Mouse (Mus musculus): Measurements from ENCODE around the gene Rhou. TPM values are rescaled to one million over a fixed set of nuclear protein-coding genes. Genes with fewer than 3 reads are reported as not detected.
"Not testable (repeated sequence)": the region's sequence is repeated elsewhere in the genome, so short reads cannot be mapped to it uniquely, and the experiment has no call there.

Rhou gene
- 10 to 100 TPM; 15.2 to 44.8 TPM for total RNA-seq (2021)
- long read RNA-seq, experiment 1, transcript Rhou-201 (3 exons, 3,371 nt) = major isoform, 53 of 64 reads
- long read RNA-seq, experiment 1, partial matches to known transcripts = 11 of 64 reads
- long read RNA-seq, experiment 1, other reads (novel, unspliced or antisense) = 0 of 64 reads
- long read RNA-seq, experiment 2, transcript Rhou-201 (3 exons, 3,371 nt) = major isoform, 40 of 45 reads
- long read RNA-seq, experiment 2, partial matches to known transcripts = 5 of 45 reads
- long read RNA-seq, experiment 2, other reads (novel, unspliced or antisense) = 0 of 45 reads

DNA sequence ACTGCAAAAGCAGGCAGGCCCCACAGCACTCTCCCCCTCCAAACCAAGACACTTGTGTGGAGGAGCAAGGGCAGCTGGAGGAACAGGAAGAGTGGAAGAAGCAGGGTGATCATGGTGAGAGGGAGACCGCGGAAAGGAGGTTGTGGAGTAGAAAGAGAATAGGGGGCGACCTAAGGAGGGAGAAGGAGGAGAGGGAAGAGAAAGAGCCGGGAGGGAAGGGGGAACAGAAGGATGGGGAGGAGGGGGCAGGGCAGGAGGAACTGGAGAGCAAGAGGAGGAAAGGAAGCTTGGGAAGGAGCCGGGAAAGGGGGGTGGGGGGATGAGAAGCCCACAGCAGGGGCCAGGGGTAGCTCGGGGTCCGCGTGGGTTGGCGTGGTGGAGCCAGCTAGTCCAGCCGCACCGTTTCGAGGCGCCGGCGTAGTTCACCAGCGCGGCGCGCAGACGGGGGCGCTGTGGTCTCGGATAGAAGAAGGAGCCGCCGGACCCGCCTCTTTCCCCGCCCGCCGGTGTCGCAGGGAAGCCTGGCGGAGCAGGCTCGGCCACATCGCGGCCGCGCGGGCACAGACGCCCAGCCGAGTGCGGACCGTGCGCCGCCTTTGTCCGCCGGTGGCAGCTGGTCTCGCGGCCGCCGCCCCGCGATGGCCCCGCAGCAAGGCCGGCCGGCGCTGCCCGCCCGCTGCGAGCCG is at the start of gene Rhou:
Gene Rhou, plus strand, starts transcription at position 622 of the 686 bp plus-strand sequence.
- peak; percentile 96 for DNase-seq
- peak; percentile 84 for TF ChIP-seq CTCF (IDR thresholded peaks at IDR 0.05)
- intact Hi-C loops (cut with DNase I) = loop anchor here (1.0 to 2.0 kb wide), 2 partner anchors 115 to 131 kb away; no protein-coding TSS in a partner anchor

GRCm38 (mm10) chr8:123612652-123613051 is 41.1 kb upstream of the Rhou start:
- DNase-seq; H3K4me3 ChIP-seq; intact Hi-C loops (cut with DNase I); H3K27ac ChIP-seq: not testable (repeated sequence)

More for the DNA sequence above, at the start of gene Rhou:
- H3K4me3 ChIP-seq = peak within 1 kb of the TSS; percentile 90
- H3K27ac ChIP-seq = peak within 1 kb of the TSS; percentile 90

DNA sequence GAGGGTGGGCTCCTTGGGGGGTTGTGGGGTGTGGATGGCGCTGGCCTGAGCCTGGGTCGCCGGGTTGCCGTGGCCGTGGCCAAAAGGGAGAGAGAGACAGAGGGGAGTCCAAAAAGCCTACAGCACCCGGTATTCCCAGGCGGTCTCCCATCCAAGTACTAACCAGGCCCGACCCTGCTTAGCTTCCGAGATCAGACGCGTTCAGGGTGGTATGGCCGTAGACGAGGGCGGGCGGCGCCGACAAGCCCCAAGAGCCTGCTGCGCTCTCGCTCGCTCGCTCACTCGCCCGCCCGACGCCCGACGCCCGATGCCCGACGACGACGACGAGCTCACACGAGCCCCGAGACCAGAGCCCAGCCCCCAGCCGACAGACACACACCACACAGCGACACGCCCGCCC is 30.2 kb upstream of the Rhou start:
- DNase-seq; intact Hi-C loops (cut with DNase I); H3K27ac ChIP-seq; H3K4me3 ChIP-seq: not testable (repeated sequence)

- TF ChIP-seq CTCF (IDR thresholded peaks at IDR 0.05) = no peak
- no peak overlapping the region for H3K27ac ChIP-seq
- DNase-seq = no peak
- intact Hi-C loops (cut with DNase I) = no loop called here
- no peak overlapping the region for H3K4me3 ChIP-seq
Measured at GRCm38 (mm10) chr8:123624274-123624673, 29.5 kb upstream of the Rhou start.

DNA sequence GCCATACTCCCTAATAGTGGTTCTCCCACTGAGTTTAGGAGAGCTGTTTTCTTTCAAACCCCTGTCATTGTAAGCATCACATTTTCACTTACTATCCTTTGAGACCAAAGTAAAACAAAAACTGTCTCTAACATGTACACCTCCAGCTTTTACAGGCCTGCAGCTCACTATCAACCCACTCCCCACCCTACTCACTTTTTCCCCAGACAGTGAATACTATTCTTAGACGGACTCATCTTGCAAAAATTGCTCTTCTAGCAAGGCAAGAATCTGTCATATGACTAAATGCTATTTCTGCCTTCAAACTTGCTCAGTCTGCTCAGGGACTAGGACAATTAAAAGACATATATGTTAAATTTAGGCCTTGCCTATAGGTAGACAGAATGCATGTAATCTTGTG is 29.0 kb upstream of the Rhou start:
- H3K27ac ChIP-seq = no peak overlapping the region
- no peak overlapping the region for H3K4me3 ChIP-seq
- TF ChIP-seq CTCF (IDR thresholded peaks at IDR 0.05) = no peak
- intact Hi-C loops (cut with DNase I) = no loop called here
- no peak for DNase-seq

DNA sequence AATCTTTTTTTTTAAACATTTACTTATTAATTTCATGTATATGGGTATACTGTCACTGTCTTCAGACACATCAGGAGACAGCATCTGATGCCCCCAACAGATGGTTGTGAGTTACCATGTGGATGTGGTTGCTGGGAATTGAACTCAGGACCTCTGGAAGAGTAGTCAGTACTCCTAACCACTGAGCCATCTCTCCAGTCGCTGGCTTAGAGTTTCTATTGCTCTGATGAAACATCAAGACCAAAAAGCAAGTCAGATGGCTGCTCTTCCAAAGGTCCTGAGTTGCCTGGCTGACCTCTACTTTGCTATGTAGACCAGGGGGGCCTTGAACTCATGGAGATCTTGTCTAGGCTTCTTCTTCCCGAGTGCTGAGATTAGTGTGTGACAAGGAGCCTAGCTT is 28.0 kb upstream of the Rhou start:
- no peak overlapping the region for H3K4me3 ChIP-seq
- intact Hi-C loops (cut with DNase I) = no loop called here
- DNase-seq = no peak
- H3K27ac ChIP-seq = no peak overlapping the region
- no peak for TF ChIP-seq CTCF (IDR thresholded peaks at IDR 0.05)

- Histone ChIP-seq H3K4me3 (no peak overlapping the region), H3K27ac (no peak overlapping the region)
- intact Hi-C loops (cut with DNase I) = no loop called here
- TF ChIP-seq CTCF (IDR thresholded peaks at IDR 0.05) = no peak
- no peak for DNase-seq
Measured at GRCm38 (mm10) chr8:123627410-123628147, 26.1 kb upstream of the Rhou start.

DNA sequence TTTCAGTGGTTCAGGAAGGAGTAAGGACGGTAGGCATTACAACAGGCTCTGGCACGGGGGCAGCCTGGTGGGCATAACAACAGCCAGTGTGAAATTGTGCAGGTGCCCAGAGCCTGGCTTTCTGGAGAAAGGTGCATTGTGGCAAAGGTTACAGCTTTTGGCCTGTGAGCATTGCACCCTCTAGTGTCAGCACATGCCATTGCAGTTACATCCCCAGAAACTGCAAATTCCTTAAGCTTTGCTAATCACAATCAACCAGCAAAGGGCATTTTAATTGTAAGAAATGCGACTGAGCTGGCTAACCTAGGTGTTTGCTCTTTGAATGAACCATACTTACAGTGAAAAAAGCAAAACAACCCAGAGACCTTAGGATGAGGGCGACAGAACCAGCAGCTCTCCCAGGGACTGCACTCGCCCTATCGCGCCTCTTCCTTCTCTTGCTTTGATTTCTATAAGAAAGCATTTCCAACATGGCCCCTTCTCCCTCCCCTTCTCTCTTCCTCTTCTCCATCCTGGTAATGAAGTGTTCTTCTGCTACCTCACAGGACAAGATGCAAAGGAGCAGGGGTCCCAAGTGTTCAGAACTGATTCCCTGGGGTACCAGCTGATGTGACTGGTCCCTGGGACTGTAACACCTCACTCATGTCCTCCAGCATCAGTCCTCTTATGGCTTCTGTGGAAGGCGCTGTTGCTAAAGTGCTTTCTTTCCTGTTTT is 25.3 kb upstream of the Rhou start:
- H3K4me3 ChIP-seq = peak overlapping the region; percentile 66
- no peak overlapping the region for H3K27ac ChIP-seq
- DNase-seq = peak; percentile 40
- intact Hi-C loops (cut with DNase I) = no loop called here
- TF ChIP-seq CTCF (IDR thresholded peaks at IDR 0.05) = peak; percentile 88

DNA sequence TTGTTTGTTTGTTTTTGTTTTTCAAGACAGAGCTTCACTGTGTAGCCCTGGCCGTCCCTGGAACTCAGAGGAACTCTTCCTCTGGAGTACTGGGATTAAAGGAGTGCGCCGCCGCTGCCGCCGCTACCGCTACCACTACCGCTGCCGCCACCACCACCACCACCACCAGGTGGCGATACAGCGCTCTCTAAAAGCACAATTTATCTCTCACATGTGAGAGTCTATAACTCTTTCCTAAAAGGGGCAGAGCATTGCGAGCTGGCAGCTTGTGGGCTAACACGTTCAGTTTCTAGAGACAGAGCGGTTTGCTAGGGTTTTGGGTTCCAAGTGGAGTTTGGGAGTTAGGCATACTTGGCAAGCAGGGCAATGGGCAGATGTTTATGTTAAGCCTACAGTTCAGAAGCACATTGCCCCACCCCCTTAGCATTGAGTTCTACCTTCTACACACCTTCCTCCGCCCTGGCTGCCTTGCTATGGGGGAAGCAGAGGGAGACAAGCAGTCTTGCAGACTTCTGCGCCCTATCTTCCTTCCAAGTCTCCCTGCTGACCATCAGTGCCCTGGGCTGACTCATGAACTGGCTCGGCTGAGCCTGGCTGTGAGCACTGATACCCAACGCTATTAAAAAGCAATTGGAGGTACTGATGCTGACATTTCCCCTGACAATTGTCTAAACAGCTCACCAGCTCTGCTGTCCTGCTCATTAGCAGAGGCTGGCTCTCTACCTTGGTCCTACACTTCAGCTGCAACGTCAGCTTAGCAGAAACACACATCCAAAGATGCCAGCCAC is 24.6 kb upstream of the Rhou start:
- intact Hi-C loops (cut with DNase I) = no loop called here
- H3K27ac ChIP-seq = no peak overlapping the region

DNA sequence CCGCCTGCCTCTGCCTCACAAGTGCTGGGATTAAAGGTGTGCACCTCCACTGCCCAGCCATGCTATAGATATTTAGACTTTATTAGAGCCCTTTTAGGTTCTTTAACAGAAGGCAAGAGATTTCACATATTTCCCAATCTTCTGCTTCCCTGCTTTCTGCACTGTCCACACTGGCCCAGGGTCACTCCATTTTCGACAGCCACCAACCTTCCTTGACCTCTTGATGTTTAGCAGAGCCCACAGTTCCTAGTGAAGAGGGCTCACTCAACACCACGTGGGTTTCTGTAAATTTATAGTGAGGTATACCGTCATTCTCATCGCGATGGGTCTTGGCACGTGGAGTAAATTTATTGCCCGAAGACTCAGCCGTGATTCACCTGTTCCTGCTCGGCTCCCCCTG is 23.7 kb upstream of the Rhou start:
- no peak overlapping the region for H3K4me3 ChIP-seq
- no peak for DNase-seq
- intact Hi-C loops (cut with DNase I) = no loop called here
- no peak for TF ChIP-seq CTCF (IDR thresholded peaks at IDR 0.05)
- H3K27ac ChIP-seq = no peak overlapping the region

More for the DNA sequence above, 24.6 kb upstream of the Rhou start:
- peak; percentile 79 for TF ChIP-seq CTCF (IDR thresholded peaks at IDR 0.05)
- peak; percentile 71 for DNase-seq
- peak overlapping the region; percentile 66 for H3K4me3 ChIP-seq

DNA sequence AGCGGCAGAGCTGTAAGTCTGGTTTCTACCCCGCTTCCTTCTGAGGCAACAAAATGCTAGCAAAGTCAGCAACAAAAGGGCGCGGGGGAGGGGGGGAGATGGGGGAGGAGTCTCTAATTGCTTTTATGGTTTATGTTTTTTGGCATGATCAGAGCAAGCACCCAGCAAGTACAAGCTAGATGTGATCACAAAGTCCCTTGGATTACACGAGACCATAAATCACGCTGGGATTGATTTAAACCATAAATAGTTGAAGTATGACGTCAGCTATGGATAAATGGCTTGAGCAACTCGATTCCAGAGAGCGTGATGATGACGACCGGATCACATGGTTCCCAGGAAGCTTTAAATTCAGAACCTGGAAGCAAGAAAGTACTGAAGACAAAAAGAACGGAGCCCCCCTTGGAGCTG is 22.9 kb upstream of the Rhou start:
- no peak overlapping the region for H3K4me3 ChIP-seq
- TF ChIP-seq CTCF (IDR thresholded peaks at IDR 0.05) = no peak
- intact Hi-C loops (cut with DNase I) = no loop called here
- DNase-seq = no peak
- no peak overlapping the region for H3K27ac ChIP-seq

- H3K4me3 ChIP-seq; H3K27ac ChIP-seq; DNase-seq; intact Hi-C loops (cut with DNase I): not testable (repeated sequence)
Measured at GRCm38 (mm10) chr8:123631746-123632145, 22.0 kb upstream of the Rhou start.

Measured in gastrocnemius, adult 2 months (tissue).